Mouse (Mus musculus) urinary bladder, adult 2 months (tissue): ENCODE data around the gene Jaml. TPM values are rescaled to one million over a fixed set of nuclear protein-coding genes. Genes with fewer than 3 reads are reported as not detected.

Experiments
- DNase-seq: peaks from one replicate; pipeline ENCODE4 v3.0.0; 2022; ENCODE audit warnings: low spot score
- polyA plus RNA-seq: library from polyadenylated mRNA; depleted of rRNA; stranded (reverse); fragments of >200 nt; gene quantifications from 2 replicates; pipeline ENCODE4 v1.2.3, GENCODE M21; 2012

The Jaml gene
- polyA plus RNA-seq, 1 experiment = 1.5 TPM

GRCm38 (mm10) chr9:45077859-45078258 is 1.1 kb upstream of the Jaml start:
- DNase-seq = no peak

GRCm38 (mm10) chr9:45083132-45083531 is 4.1 kb downstream of the Jaml start:
- DNase-seq = no peak

- no peak for DNase-seq
Measured at GRCm38 (mm10) chr9:45084556-45084955, 5.6 kb downstream of the Jaml start.

GRCm38 (mm10) chr9:45085741-45086690 is 7.0 kb downstream of the Jaml start:
- DNase-seq = no peak

GRCm38 (mm10) chr9:45088040-45088439 is 9.1 kb downstream of the Jaml start:
- no peak for DNase-seq

- no peak for DNase-seq
Measured at GRCm38 (mm10) chr9:45090811-45091210, 11.8 kb downstream of the Jaml start.

- no peak for DNase-seq
Measured at GRCm38 (mm10) chr9:45092641-45093040, 13.7 kb downstream of the Jaml start.

- no peak for DNase-seq
Measured at GRCm38 (mm10) chr9:45095149-45095937, 16.4 kb downstream of the Jaml start.

- DNase-seq = no peak
Measured at GRCm38 (mm10) chr9:45097877-45098276, 18.9 kb downstream of the Jaml start.

- no peak for DNase-seq
Measured at GRCm38 (mm10) chr9:45098426-45098825, 19.4 kb downstream of the Jaml start.

- DNase-seq = no peak
Measured at GRCm38 (mm10) chr9:45102528-45102927, 23.5 kb downstream of the Jaml start.

- no peak for DNase-seq
Measured at GRCm38 (mm10) chr9:45103211-45103979, 24.4 kb downstream of the Jaml start.

- no peak for DNase-seq
Measured at GRCm38 (mm10) chr9:45105596-45106374, 26.8 kb downstream of the Jaml start.

GRCm38 (mm10) chr9:45115706-45116105 is 36.7 kb downstream of the Jaml start:
- DNase-seq = no peak

GRCm38 (mm10) chr9:45116819-45117218 is 37.8 kb downstream of the Jaml start:
- no peak for DNase-seq

- DNase-seq = no peak
Measured at GRCm38 (mm10) chr9:45117741-45118431, 38.9 kb downstream of the Jaml start, which contains the start of gene Scn2b. Scn2b (plus strand) TSS chr9:45117782.

- DNase-seq = no peak
Measured at GRCm38 (mm10) chr9:45118552-45118951, 39.6 kb downstream of the Jaml start.

GRCm38 (mm10) chr9:45119316-45119953 is 40.5 kb downstream of the Jaml start:
- no peak for DNase-seq

- DNase-seq = no peak
Measured at GRCm38 (mm10) chr9:45119954-45120530, 41.1 kb downstream of the Jaml start.

GRCm38 (mm10) chr9:45120567-45120966 is 41.6 kb downstream of the Jaml start:
- no peak for DNase-seq
